Mouse (Mus musculus): ENCODE results near the gene Dkc1.

Dkc1 gene

GRCm38 (mm10) chrX:75095369-75096162, at the start of gene Dkc1:
Gene Dkc1, plus strand, starts transcription at chrX:75095854.
- TF ChIP-seq GATA4 (IDR thresholded peaks at IDR 0.05; ENCODE audit: insufficient replicate concordance, low read length) = no peak

GRCm38 (mm10) chrX:75045931-75046330, 49.7 kb upstream of the Dkc1 start:
- no peak for TF ChIP-seq GATA4 (IDR thresholded peaks at IDR 0.05; ENCODE audit: insufficient replicate concordance, low read length)

DNA sequence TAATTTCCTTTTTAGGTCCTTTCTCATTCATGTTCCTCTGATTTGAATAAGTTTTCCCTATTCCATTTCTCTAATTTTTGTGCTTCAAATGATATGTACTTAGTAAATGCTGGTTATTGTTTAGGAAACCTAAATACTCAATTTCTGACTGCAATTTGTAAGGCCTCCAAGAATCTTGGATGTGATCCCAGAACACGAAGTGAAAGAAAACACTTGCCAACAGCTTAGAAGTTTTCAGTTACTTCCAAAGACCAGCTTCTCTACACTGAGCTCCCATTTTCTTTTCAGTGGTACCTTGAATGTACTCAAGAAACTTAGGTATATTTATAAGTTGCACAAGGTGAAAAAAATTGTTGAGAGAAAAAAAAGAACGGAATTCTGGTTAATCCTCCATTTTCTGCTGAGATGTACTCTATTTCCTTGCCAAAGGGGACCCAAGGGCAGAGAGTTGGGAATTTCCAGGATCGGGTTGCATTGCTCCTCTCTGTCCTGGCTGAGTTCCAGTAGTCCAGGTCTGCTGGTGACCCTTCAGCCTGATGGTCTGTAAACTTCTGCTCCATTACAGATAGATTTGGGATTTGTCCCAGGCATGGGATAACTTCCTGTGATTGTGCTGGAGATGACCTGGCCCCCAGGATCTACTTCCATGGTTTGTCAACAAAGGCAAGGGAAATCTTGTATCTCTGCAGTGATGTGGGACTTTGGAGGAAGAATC, 48.6 kb upstream of the Dkc1 start:
- TF ChIP-seq GATA4 (IDR thresholded peaks at IDR 0.05; ENCODE audit: insufficient replicate concordance, low read length) = peak; percentile 77; the same call in 1 of the 2 replicates

DNA sequence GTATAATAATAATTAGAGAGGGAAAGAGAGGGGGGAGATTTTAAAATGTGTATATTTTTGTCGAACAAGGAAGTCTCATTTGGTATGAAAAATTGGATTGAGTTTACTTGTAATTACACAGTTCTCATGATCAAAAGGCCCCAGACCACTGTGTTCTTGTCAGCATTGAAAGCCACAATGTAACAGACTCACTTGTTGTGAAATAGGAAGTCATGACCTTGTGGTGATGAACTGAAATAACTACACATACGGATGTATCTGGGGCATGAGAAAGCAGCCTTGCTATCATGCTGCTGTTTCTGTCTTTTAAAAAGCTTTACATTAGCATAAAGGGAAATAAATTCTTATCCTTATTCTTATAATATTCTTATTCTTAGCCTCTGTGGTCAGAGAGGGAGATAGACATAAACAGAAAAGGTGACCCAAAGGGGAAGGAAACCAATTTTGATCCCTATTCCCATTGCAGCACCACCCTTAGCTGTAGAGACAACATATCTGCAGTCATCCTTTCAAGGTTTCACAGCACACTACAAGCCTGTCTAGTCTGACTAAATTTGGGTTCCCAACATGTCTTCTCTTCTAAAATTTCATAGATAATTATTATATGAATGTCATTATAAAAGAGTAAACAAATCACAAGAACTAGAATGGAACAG, 39.4 kb upstream of the Dkc1 start:
- TF ChIP-seq GATA4 (IDR thresholded peaks at IDR 0.05; ENCODE audit: insufficient replicate concordance, low read length) = no peak

DNA sequence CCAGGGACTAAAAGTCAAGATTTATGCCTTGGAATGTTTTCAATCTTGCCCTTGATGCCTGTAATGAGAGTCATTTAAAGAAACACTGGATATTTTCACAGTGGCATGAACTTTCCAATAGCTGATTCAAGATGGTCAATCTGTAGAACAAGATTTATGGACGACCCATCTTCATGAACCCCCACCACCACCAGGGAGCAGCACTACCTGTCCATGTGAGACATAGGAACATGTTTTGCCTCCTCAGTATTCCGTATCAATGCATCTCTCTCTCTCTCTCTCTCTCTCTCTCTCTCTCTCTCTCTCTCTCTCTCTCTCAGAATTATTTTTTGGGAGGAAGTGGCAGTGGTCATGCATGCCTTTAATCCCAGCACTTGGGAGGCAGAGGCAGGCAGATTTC, 13.3 kb upstream of the Dkc1 start:
- no peak for TF ChIP-seq GATA4 (IDR thresholded peaks at IDR 0.05; ENCODE audit: insufficient replicate concordance, low read length)

DNA sequence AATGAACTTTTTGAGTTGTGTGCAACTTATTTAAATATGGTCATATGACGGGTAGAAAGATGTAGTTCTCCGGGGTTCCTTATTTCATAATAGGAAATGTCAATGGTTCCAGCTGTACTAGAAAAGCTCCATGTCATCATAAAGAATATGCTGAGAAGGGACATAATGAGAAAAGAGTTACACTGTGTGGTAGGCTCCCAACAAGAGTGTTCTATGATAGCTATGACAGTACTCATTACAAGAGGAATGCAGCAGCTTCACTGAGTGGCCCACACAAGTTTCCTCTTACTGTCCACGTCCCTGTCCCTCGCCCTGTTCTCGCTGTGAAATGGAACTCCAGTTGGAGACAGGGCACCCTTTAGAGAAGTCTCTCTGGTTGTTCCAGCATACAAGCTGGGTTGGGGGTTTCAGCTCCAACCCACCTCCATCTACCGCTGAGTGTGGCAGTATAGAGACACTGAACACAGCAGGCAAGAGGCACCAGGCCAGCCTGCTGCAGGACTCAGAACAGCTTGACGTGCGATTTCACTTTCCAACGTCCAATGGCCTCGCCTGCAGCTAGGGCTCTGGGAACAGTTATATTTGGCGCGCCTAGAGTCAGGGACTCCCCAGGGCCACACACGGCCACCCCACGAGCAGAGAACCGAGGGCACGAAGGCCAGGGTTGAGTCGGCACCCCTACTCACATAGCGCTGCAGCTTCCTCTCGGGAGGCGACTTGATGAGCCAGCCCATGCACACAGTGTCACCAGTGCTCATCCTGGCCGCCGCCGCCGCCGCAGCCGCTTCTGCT, 11.5 kb upstream of the Dkc1 start:
- TF ChIP-seq GATA4 (IDR thresholded peaks at IDR 0.05; ENCODE audit: insufficient replicate concordance, low read length) = no peak

DNA sequence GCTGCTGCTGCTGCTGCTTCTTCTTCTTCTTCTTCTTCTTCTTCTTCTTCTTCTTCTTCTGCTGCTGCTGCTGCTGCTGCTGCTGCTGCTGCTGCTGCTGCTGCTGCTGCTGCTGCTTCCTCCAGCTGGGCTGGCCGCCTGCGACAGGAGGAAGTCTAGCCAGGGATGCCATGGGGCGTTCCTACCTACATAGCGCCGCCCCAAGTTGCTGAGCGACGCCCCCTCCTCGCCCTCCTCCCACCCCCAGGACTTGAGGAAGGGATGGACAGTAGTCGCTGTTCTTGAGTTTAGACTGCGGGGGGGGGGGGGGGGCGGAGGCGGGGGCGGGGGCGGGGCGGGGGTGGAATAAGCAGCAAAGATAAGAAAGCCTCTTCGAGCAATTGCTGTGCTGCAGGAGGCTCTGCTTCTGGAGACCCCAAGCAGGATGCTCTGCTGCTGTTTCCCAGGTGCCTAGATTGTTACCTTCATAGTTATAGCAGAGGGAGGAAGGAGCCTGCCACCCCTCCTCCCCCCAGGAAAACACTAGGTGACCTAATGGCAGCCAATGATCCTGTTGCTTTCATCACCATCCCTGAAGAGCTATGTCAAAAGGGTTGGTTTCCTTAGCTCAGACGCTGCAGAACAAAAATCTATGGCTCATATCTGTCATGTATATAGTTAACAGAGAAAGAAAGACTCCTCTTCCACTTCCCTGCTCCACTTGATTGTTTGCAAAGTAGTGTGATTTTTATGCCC, 10.7 kb upstream of the Dkc1 start, which contains the start of gene Gab3:
Gene Gab3, minus strand, starts transcription at position 685 of the 735 bp plus-strand sequence.
- no peak for TF ChIP-seq GATA4 (IDR thresholded peaks at IDR 0.05; ENCODE audit: insufficient replicate concordance, low read length)

GRCm38 (mm10) chrX:75085654-75086053, 10.0 kb upstream of the Dkc1 start:
- TF ChIP-seq GATA4 (IDR thresholded peaks at IDR 0.05; ENCODE audit: insufficient replicate concordance, low read length) = no peak

- TF ChIP-seq GATA4 (IDR thresholded peaks at IDR 0.05; ENCODE audit: insufficient replicate concordance, low read length) = no peak
Measured at GRCm38 (mm10) chrX:75096163-75096770, 613 bp downstream of the Dkc1 start.

DNA sequence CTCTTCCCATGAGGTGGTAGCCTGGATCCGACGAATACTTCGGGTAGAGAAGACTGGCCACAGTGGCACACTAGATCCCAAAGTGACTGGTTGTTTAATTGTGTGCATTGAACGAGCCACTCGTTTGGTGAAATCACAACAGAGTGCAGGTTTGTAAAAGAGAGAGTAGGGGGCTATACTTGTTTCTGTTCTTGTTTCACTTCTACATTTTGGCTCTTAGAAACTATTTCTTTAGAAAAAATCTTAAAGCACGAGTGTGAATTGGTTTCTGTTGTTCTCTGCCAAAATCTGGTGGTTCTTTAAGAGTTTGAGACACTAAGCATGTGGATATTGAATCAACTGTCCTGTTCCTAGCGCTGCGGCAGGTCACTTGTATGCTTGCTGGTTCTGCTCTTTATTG, 3.1 kb downstream of the Dkc1 start:
- TF ChIP-seq GATA4 (IDR thresholded peaks at IDR 0.05; ENCODE audit: insufficient replicate concordance, low read length) = no peak

DNA sequence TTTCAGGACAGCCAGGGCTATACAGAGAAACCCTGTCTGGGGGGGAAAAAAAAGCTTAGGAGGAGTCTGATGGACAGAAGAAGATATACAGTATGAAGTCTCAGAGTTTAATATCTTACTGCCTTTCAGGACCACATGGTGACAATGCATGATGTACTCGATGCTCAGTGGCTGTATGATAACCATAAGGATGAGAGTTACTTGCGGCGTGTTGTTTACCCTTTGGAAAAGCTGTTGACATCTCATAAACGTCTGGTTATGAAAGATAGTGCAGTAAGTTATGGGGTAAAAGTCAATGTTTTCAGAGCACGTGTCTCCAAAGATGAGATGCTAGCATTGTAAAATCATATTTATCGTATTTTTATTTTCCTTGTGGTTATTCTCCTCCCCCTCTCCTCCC, 6.6 kb downstream of the Dkc1 start:
- TF ChIP-seq GATA4 (IDR thresholded peaks at IDR 0.05; ENCODE audit: insufficient replicate concordance, low read length) = no peak

- TF ChIP-seq GATA4 (IDR thresholded peaks at IDR 0.05; ENCODE audit: insufficient replicate concordance, low read length) = no peak
Measured at GRCm38 (mm10) chrX:75115550-75115949, 19.9 kb downstream of the Dkc1 start.

DNA sequence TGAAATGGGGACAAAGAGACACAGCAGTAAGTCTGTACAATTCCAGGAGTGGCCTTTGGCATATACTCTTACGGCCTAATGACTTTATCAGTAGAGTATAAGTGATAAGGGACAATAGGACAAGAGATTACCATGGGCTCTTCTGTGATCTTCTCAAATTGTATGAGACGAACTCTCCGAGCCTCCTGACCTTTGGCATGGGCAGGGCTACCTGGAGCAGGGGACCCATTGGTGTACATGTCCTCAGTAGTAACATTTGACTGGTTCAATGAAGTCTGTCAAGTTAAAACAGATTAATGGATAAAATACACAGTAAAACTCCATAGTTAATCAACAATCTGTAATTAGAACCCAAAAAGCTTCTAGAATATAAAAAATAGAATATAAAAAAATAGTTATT, 30.0 kb downstream of the Dkc1 start:
- TF ChIP-seq GATA4 (IDR thresholded peaks at IDR 0.05; ENCODE audit: insufficient replicate concordance, low read length) = no peak

GRCm38 (mm10) chrX:75126893-75127292, 31.2 kb downstream of the Dkc1 start:
- no peak for TF ChIP-seq GATA4 (IDR thresholded peaks at IDR 0.05; ENCODE audit: insufficient replicate concordance, low read length)

All from liver, adult (tissue).